Mouse (Mus musculus) adrenal gland, postnatal 10 days (tissue): ENCODE results near the gene Cxcl16. TPM values are rescaled to one million over a fixed set of nuclear protein-coding genes. Genes with fewer than 3 reads are reported as not detected.

ENCODE experiments used
- DNase-seq: peaks from one replicate; pipeline ENCODE4 v3.0.0; 2021; ENCODE audit warnings: mixed read lengths
- microRNA-seq: library from miRNA; unstranded; fragments of <30 nt; microRNA quantifications from one replicate; pipeline ENCODE4 v1.2.0, GENCODE M21; 2021
- total RNA-seq, 2 experiments: library from RNA; stranded (reverse); gene quantifications; 2 replicates each; pipeline ENCODE4 v1.2.3; 2021

Gene Cxcl16
- total RNA-seq, 2 experiments from 2014 or later = 4.2 to 5.8 TPM

DNA sequence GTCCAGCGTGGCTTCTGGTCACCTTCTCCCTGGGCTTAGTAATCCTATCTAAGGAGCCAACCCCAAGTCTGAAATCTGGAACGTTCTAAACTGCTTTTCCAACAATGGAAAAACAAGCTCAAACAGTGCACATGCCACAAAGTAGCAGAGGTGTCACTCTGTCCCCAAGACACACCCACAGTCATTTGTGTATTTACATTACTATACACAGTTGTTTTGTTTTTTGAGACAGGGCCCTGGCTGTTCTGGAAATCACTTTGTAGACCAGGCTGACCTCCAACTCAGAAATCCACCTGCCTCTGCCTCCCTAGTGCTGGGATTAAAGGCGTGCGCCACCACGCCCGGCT lies 49.5 kb downstream of the Cxcl16 start:
- no peak for DNase-seq

DNA sequence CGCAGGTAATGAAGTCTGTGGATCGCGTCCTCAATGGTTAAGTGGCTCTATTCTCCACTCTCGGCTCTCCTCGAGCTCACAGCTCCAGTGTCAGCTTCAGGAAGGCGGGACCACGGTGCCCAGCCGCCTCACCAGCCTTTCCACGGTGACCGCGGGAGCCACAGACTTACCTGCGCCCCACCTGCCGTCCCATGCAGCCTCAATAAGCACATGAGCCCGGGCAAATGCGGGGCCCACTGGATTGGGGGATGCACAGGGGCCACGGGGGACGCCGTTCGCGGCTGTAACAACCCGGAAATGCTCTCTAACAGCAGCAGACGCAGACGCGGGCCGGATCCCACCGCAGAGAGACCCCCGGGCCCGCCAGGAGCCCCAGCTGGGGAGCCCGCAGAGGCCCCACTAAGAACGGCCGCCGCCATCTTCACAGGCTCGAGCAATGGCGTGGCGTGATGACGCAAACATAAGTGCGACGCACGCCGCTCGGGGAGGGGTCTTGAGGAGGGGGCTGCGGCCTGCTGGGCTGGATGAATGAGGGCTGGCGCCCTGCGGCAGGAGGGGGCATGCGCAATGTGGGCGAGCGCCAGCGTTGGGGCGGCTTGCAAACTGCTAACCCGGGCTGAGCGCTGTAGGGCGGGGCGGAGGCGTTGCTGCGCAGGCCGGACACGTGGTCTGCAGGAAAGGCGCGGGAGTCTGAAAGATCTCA lies 50.0 kb downstream of the Cxcl16 start, which contains the start of gene Pelp1:
TSS of gene Pelp1 (minus strand) at position 438 of the 703 bp plus-strand sequence.
- peak; percentile 91 for DNase-seq

Small RNA genes within 50 kb of the gene (microRNA-seq; reads per million reads assigned to microRNA genes)
- 1.4 reads per million for gene Mir7115

Other genes with a start within 250 kb of the Cxcl16 start
- gene Slc16a11, start 247.2 kb downstream of the Cxcl16 start, total RNA-seq = 1 to 10 TPM; 1.3 to 2.5 TPM
- gene Slc16a13, start 238.9 kb downstream of the Cxcl16 start, total RNA-seq = 1 to 10 TPM; 3.8 to 6.2 TPM
- gene Bcl6b, start 230.2 kb downstream of the Cxcl16 start, total RNA-seq = 10 to 100 TPM; 27.1 to 31.1 TPM
- gene 0610010K14Rik, start 222.1 kb downstream of the Cxcl16 start, total RNA-seq = 10 to 100 TPM; 58.6 to 62.3 TPM
- gene Gm21988, start 220.2 kb downstream of the Cxcl16 start, total RNA-seq = 1 to 10 TPM; 4.0 to 4.9 TPM
- 100 to 1,000 TPM; 139 to 162 TPM for gene Rnasek, start 220.1 kb downstream of the Cxcl16 start, total RNA-seq
- gene Alox12, start 204.6 kb downstream of the Cxcl16 start, total RNA-seq = 1 to 10 TPM; 2.4 to 2.7 TPM
- not detected for gene Alox12e, start 137.4 kb downstream of the Cxcl16 start, total RNA-seq
- gene Alox15, start 108.0 kb downstream of the Cxcl16 start, total RNA-seq = 1 to 10 TPM; 2.0 to 2.5 TPM
- gene Pelp1, start 50.0 kb downstream of the Cxcl16 start, total RNA-seq = 10 to 100 TPM; 23.2 to 24.6 TPM
- gene Arrb2, start 27.3 kb downstream of the Cxcl16 start, total RNA-seq = 10 to 100 TPM; 21.7 to 26.0 TPM
- gene Med11, start 8.1 kb downstream of the Cxcl16 start, total RNA-seq = 10 to 100 TPM; 16.1 to 18.5 TPM
- gene Zmynd15, start 551 bp downstream of the Cxcl16 start, total RNA-seq = 1 to 10 TPM in 1 of 2 experiments, under 1 TPM in 1; 0.93 to 1.8 TPM
- under 1 TPM; 0.55 to 0.84 TPM for gene Tm4sf5, start 45.3 kb upstream of the Cxcl16 start, total RNA-seq
- under 1 TPM; 0.42 to 0.48 TPM for gene Vmo1, start 54.6 kb upstream of the Cxcl16 start, total RNA-seq
- gene Gltpd2, start 59.2 kb upstream of the Cxcl16 start, total RNA-seq = 1 to 10 TPM; 4.9 to 9.8 TPM
- 100 to 1,000 TPM; 276 to 295 TPM for gene Psmb6, start 65.4 kb upstream of the Cxcl16 start, total RNA-seq
- not detected for gene Gm40193, start 73.0 kb upstream of the Cxcl16 start, total RNA-seq
- gene Pld2, start 80.1 kb upstream of the Cxcl16 start, total RNA-seq = 10 to 100 TPM in 1 of 2 experiments, 1 to 10 TPM in 1; 9.7 to 13.6 TPM
- 10 to 100 TPM; 49.0 to 55.8 TPM for gene Mink1, start 102.9 kb upstream of the Cxcl16 start, total RNA-seq
- not detected for gene 4930544D05Rik, start 155.9 kb upstream of the Cxcl16 start, total RNA-seq
- 1 to 10 TPM in 1 of 2 experiments, not detected in 1; 1.6 TPM for gene Chrne, start 159.2 kb upstream of the Cxcl16 start, total RNA-seq
- under 1 TPM; 0.30 TPM for gene Gp1ba, start 179.1 kb upstream of the Cxcl16 start, total RNA-seq
- 10 to 100 TPM; 73.9 to 86.6 TPM for gene Rnf167, start 187.3 kb upstream of the Cxcl16 start, total RNA-seq
- 100 to 1,000 TPM; 180 to 220 TPM for gene Slc25a11, start 187.5 kb upstream of the Cxcl16 start, total RNA-seq
- gene Pfn1, start 194.7 kb upstream of the Cxcl16 start, total RNA-seq = 100 to 1,000 TPM; 677 to 708 TPM
- 100 to 1,000 TPM in 1 of 2 experiments, 10 to 100 TPM in 1; 89.5 to 224 TPM for gene Eno3, start 197.2 kb upstream of the Cxcl16 start, total RNA-seq
- gene Spag7, start 209.4 kb upstream of the Cxcl16 start, total RNA-seq = 10 to 100 TPM; 66.5 to 72.6 TPM
- gene Camta2, start 228.1 kb upstream of the Cxcl16 start, total RNA-seq = 10 to 100 TPM; 34.3 to 43.8 TPM
- gene Inca1, start 240.2 kb upstream of the Cxcl16 start, total RNA-seq = 10 to 100 TPM; 13.8 to 18.9 TPM
- gene Kif1c, start 240.6 kb upstream of the Cxcl16 start, total RNA-seq = 100 to 1,000 TPM; 156 to 176 TPM